Mouse (Mus musculus) intestine, embryonic 14.5 days (tissue): ENCODE data around the gene Alpl. TPM values are rescaled to one million over a fixed set of nuclear protein-coding genes. Genes with fewer than 3 reads are reported as not detected.

Experiments used
- ATAC-seq: fragments of 200-750 bp; cut with Nextera tagmentation; replicated peaks from 2 replicates; pipeline ENCODE4 v1.8.0; 2017; ENCODE audit warnings: low read depth, moderate number of reproducible peaks, moderate TSS enrichment, moderate library complexity; ENCODE audit not compliant: low FRiP score, low TSS enrichment
- DNase-seq: peaks from one replicate; pipeline ENCODE4 v3.0.0-alpha.2; 2018; ENCODE audit warnings: low spot score
- H3K27ac ChIP-seq: fragments of 300-500 bp; sonication (generic); 2 replicates; pipeline ENCODE4 v1.5.1; 2014; ENCODE audit warnings: low read depth, mild to moderate bottlenecking, control low read depth
- H3K27me3 ChIP-seq: fragments of 300-500 bp; sonication (generic); replicated peaks from 2 replicates; pipeline ENCODE4 v1.6.1; 2014; ENCODE audit warnings: low read length, control low read depth; ENCODE audit not compliant: control insufficient read depth, insufficient read depth
- H3K36me3 ChIP-seq: fragments of 300-500 bp; sonication (generic); 2 replicates; pipeline ENCODE4 v1.6.1; 2014; ENCODE audit warnings: low read length, control low read depth; ENCODE audit not compliant: control insufficient read depth, insufficient read depth
- H3K4me1 ChIP-seq: fragments of 300-500 bp; sonication (generic); replicated peaks from 2 replicates; pipeline ENCODE4 v1.6.1; 2014; ENCODE audit warnings: low read length, control low read depth, mixed read lengths; ENCODE audit not compliant: control insufficient read depth, insufficient read depth
- H3K4me2 ChIP-seq: fragments of 300-500 bp; sonication (generic); 2 replicates; pipeline ENCODE4 v1.6.1; 2014; ENCODE audit warnings: low read length
- H3K4me3 ChIP-seq: fragments of 300-500 bp; sonication (generic); 2 replicates; pipeline ENCODE4 v1.5.1; 2014; ENCODE audit warnings: low read depth, low read length, control low read depth, mixed read lengths
- H3K9ac ChIP-seq: fragments of 300-500 bp; sonication (generic); 2 replicates; pipeline ENCODE4 v1.6.1; 2014; ENCODE audit warnings: mild to moderate bottlenecking, low read length
- H3K9me3 ChIP-seq: fragments of 300-500 bp; sonication (generic); 2 replicates; pipeline ENCODE4 v1.6.1; 2016; ENCODE audit warnings: low read length, control low read depth; ENCODE audit not compliant: control insufficient read depth
- WGBS: fragments of 180-500 bp; shearing (Covaris S2); extraction: QIAGEN DNeasy Blood & Tissue Kit; methylation state at CpG from one replicate; pipeline ENCODE4 v1.1.7; 2014; 5-methylcytosine and 5-hydroxymethylcytosine counted together
- polyA plus RNA-seq: library from polyadenylated mRNA; unstranded; fragments of >200 nt; fragmentation: Nextera tagmentation; extraction: Ambion mirVana; gene quantifications from 2 replicates; pipeline ENCODE4 v1.2.1, GENCODE M21; 2014

Alpl gene
- polyA plus RNA-seq, 1 experiment from 2014 or later, result 7.0 TPM

- H3K4me2 ChIP-seq, result no peak overlapping the region
- DNase-seq (no peak), ATAC-seq (no peak)
- H3K4me1 ChIP-seq, result peaks cover 3% of the 10 kb centered on the region; the same call in 1 of the 2 replicates
- no peak overlapping the region for H3K4me3 ChIP-seq
- no peak overlapping the region for H3K9ac ChIP-seq
- 74% methylated on average over 16 of the region's 16 CpGs for WGBS
- no peak overlapping the region for H3K27ac ChIP-seq
- no peaks in the 10 kb centered on the region for H3K9me3 ChIP-seq
- no peaks in the 10 kb centered on the region for H3K36me3 ChIP-seq
- no peaks in the 10 kb centered on the region for H3K27me3 ChIP-seq
Observed at GRCm38 (mm10) chr4:137772438-137773056, 23.6 kb downstream of the Alpl start.

- Histone ChIP-seq H3K27me3 (no peaks in the 10 kb centered on the region), H3K36me3 (no peaks in the 10 kb centered on the region), H3K9me3 (no peaks in the 10 kb centered on the region), H3K27ac (no peak overlapping the region), H3K4me3 (no peak overlapping the region), H3K4me1 (peaks cover 3% of the 10 kb centered on the region; the same call in 1 of the 2 replicates), H3K9ac (no peak overlapping the region), H3K4me2 (no peak overlapping the region)
- 68% methylated on average over 3 of the region's 3 CpGs for WGBS
- DNase-seq (no peak), ATAC-seq (no peak)
Observed at GRCm38 (mm10) chr4:137771749-137772148, 24.4 kb downstream of the Alpl start.

- peak; percentile 60 for DNase-seq
- 61% methylated on average over 14 of the region's 14 CpGs for WGBS
Observed at GRCm38 (mm10) chr4:137770901-137771612, 25.1 kb downstream of the Alpl start.

GRCm38 (mm10) chr4:137769635-137770034, 26.5 kb downstream of the Alpl start:
- WGBS, result 26% methylated on average over 7 of the region's 7 CpGs
- H3K27ac ChIP-seq, result no peak overlapping the region
- no peak overlapping the region for H3K9ac ChIP-seq
- no peaks in the 10 kb centered on the region for H3K27me3 ChIP-seq
- peaks cover 20% of the 10 kb centered on the region for H3K4me1 ChIP-seq
- ATAC-seq (no peak), DNase-seq (no peak)
- H3K4me3 ChIP-seq, result no peak overlapping the region
- no peak overlapping the region for H3K4me2 ChIP-seq
- H3K36me3 ChIP-seq, result no peaks in the 10 kb centered on the region
- H3K9me3 ChIP-seq, result no peaks in the 10 kb centered on the region

More at GRCm38 (mm10) chr4:137770901-137771612, 25.1 kb downstream of the Alpl start:
- H3K9ac ChIP-seq, result no peak overlapping the region
- H3K27ac ChIP-seq, result no peak overlapping the region; the same call in 1 of the 2 replicates
- H3K36me3 ChIP-seq, result no peaks in the 10 kb centered on the region
- peaks cover 8% of the 10 kb centered on the region for H3K4me1 ChIP-seq
- no peaks in the 10 kb centered on the region for H3K9me3 ChIP-seq
- no peak overlapping the region for H3K4me2 ChIP-seq
- no peaks in the 10 kb centered on the region for H3K27me3 ChIP-seq
- ATAC-seq, result no peak
- no peak overlapping the region for H3K4me3 ChIP-seq

- no peak overlapping the region for H3K4me3 ChIP-seq
- H3K27me3 ChIP-seq, result no peaks in the 10 kb centered on the region
- no peak overlapping the region for H3K27ac ChIP-seq
- peaks cover 20% of the 10 kb centered on the region for H3K4me1 ChIP-seq
- H3K9me3 ChIP-seq, result no peaks in the 10 kb centered on the region
- no peak for ATAC-seq
- no peak for DNase-seq
- H3K4me2 ChIP-seq, result no peak overlapping the region
- 82% methylated on average over 6 of the region's 6 CpGs for WGBS
- H3K36me3 ChIP-seq, result no peaks in the 10 kb centered on the region
- no peak overlapping the region for H3K9ac ChIP-seq
Observed at GRCm38 (mm10) chr4:137768831-137769230, 27.4 kb downstream of the Alpl start.

- no peak for DNase-seq
- Histone ChIP-seq H3K4me2 (no peak overlapping the region), H3K27ac (no peak overlapping the region), H3K4me3 (no peak overlapping the region), H3K9me3 (no peaks in the 10 kb centered on the region), H3K36me3 (no peaks in the 10 kb centered on the region), H3K9ac (no peak overlapping the region), H3K27me3 (no peaks in the 10 kb centered on the region), H3K4me1 (peaks cover 20% of the 10 kb centered on the region)
- WGBS, result 89% methylated on average over 5 of the region's 5 CpGs
- no peak for ATAC-seq
Observed at GRCm38 (mm10) chr4:137768381-137768780, 27.8 kb downstream of the Alpl start.

GRCm38 (mm10) chr4:137766365-137766764, 29.8 kb downstream of the Alpl start:
- DNase-seq, result no peak
- H3K4me1 ChIP-seq, result peaks cover 20% of the 10 kb centered on the region
- H3K27me3 ChIP-seq, result no peaks in the 10 kb centered on the region
- WGBS, result 30% methylated on average over 5 of the region's 5 CpGs
- H3K9ac ChIP-seq, result no peak overlapping the region
- H3K9me3 ChIP-seq, result no peaks in the 10 kb centered on the region
- H3K27ac ChIP-seq, result no peak overlapping the region
- no peak for ATAC-seq
- no peaks in the 10 kb centered on the region for H3K36me3 ChIP-seq
- H3K4me2 ChIP-seq, result no peak overlapping the region
- H3K4me3 ChIP-seq, result no peak overlapping the region

- Histone ChIP-seq H3K4me3 (no peak overlapping the region), H3K9me3 (no peaks in the 10 kb centered on the region), H3K36me3 (no peaks in the 10 kb centered on the region), H3K4me2 (no peak overlapping the region), H3K27ac (peak overlapping the region; percentile 29), H3K9ac (no peak overlapping the region), H3K4me1 (peaks cover 16% of the 10 kb centered on the region), H3K27me3 (no peaks in the 10 kb centered on the region)
- DNase-seq (peak; percentile 63), ATAC-seq (no peak; the same call in 1 of the 2 replicates)
- 46% methylated on average over 7 of the region's 7 CpGs for WGBS
Observed at GRCm38 (mm10) chr4:137765554-137765971, 30.6 kb downstream of the Alpl start.
